Mouse (Mus musculus) small intestine, adult 2 months (tissue): ENCODE measurements around the gene Tubb2b.

ENCODE experiments used
- CTCF ChIP-seq: fragments of 200-500 bp; IDR thresholded peaks from 2 replicates; pipeline ENCODE4 v1.5.1; 2012; ENCODE audit warnings: low read depth, mild to moderate bottlenecking, control low read depth, inconsistent platforms, low read length, moderate library complexity, mixed read lengths; ENCODE audit not compliant: insufficient replicate concordance, insufficient read length; ENCODE audit errors: extremely low read depth
- POLR2A ChIP-seq: fragments of 200-500 bp; IDR thresholded peaks from 2 replicates; pipeline ENCODE4 v1.6.1; 2012; ENCODE audit warnings: low read depth, mild to moderate bottlenecking, control low read depth, inconsistent platforms, low read length, moderate library complexity

DNA sequence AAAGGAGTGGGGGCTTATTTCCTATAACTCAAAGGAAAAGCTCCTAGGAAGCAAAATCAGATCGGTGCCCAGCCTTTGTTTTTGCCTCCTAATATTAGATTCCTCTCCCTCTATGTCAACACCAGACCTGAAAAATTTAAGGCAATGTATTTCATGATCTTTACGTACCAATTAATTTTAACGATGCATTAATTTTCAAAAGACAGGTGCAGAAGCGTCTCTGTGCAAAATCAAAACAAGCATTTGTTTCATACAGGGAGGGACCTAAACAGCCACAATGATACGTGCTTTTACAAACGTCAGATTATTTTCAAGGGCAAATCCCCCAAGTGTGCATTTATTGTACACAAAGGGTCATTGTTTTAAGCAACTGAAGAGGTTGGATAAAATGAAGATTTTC is 2.6 kb upstream of the Tubb2b start:
- TF ChIP-seq CTCF: no peak
- TF ChIP-seq POLR2A: no peak
